Mouse (Mus musculus) gastrocnemius, postnatal 4 days (tissue): Measurements from ENCODE around the gene Atg4d. TPM values are rescaled to one million over a fixed set of nuclear protein-coding genes. Genes with fewer than 3 reads are reported as not detected.
"Not testable (repeated sequence)": the region's sequence is repeated elsewhere in the genome, so short reads cannot be mapped to it uniquely, and the experiment has no call there.

Experiments used
- DNase-seq, 2 experiments: peaks; one replicate each; pipeline ENCODE4 v3.0.0; 2021 to 2022; ENCODE audit warnings: low spot score in 2 of 2, mixed read lengths in 2 of 2
- total RNA-seq, 2 experiments: library from RNA; stranded (reverse); gene quantifications; 2 replicates each; pipeline ENCODE4 v1.2.3; 2021

Gene Atg4d
- total RNA-seq, 2 experiments from 2014 or later: 28.0 to 30.0 TPM

DNA sequence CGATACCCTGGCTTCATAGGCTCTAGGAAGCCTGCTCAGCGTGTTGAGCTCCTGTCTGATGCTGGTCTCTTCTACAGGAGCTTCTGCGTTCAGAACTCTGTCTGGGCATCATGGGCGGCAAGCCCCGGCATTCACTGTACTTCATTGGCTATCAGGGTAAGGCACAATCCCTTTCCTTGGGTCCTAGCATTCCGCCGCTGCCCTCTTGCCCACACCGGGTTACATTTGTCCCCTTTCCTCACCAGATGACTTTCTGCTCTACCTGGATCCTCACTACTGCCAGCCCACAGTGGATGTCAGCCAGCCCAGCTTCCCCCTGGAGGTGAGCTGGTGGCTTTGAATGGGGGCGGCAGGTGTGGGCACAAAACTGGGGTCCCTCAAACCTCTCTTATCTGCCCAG is 7.3 kb downstream of the Atg4d start:
- DNase-seq: no peak

DNA sequence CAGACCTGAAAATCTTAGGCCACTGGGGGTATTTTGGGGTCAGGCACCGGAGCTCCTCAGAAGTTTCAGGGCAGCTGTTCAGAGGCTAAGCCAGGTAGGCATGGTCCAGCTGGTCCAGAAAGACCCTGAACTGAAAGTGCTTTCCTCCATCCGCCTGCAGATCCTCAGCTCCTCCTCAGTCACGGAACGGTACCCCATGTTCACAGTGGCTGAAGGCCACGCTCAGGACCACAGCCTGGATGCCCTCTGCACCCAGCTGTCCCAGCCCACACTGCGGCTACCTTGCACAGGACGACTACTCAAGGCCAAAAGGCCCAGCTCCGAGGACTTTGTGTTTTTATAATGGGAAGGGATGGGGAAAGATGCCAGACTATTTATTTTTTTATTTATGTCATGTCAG is 8.0 kb downstream of the Atg4d start:
- DNase-seq: no peak

DNA sequence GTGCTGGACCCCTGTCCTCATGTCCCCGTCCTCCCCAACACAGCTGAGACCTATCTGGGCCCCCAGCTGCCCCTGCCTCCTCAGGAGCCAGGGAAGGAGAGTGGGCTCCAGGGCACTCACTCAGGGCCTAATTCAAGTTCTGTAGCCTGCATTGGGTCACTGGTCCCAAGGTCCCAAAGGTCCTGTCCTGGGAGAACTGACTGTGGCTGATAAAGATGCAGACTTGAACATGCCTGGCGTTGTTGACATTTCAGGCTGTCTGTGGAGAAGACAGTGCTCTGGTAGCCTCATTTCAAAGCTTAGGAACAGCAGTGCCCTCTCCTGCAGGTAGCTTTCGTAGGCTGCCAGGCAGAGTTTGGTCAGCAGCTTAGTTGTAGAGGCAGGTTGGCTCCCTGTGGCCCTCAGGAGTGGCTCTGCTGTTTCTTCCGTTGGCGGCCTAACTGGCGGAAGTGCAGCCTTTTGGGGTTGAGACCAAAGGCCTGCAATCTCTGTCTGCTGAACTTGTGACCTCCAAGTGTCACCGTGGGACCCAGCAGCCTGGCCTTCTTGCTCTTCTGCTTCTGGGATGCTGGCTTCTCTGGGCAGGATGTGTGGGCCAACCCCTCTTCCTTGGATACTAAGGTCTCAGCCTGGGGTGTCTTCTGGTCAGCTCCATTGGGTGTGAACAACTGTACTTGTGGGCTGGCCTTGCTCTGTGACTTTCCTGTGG is 8.6 kb downstream of the Atg4d start:
- DNase-seq: no peak

DNA sequence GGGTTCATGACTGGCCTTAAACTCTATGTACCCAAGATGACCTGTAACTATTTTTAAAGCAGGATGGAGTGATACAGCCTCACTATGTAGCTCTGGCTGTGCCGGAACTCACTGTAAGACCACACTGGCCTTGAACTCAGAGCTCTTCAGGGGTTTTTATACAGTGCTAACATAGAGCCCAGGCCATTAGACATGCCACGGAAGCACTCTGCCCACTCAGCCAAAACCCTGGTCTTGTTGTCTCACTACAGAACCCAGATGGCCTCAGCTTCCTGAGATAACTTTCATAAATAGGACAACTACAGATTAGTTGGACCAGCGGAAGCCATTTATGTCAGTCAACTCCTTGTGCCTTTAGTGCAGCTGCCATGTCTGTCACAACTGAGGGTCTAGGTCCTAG is 9.2 kb downstream of the Atg4d start:
- no peak for DNase-seq

- no peak for DNase-seq
Measured at GRCm38 (mm10) chr9:21275013-21275710, 10.1 kb downstream of the Atg4d start.

DNA sequence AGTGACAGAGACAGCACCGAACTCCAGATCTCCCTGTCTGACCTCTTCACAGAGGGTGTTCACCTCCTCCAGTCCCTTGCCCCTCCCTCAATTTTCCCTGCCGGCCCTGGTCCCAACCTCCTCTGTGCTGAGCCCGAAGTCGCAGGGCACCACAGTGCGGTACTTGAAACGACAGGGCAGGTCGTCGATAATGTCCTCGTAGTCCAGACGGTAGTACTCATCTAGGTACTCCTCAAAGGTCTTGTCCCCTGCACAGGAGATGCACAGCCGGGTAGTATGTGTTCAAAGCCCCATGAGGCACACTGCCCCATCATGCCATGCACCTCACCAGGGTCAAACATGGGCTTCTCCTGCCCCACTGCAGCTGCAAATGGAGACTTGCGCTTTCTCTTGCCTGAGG is 10.6 kb downstream of the Atg4d start:
- DNase-seq: no peak

DNA sequence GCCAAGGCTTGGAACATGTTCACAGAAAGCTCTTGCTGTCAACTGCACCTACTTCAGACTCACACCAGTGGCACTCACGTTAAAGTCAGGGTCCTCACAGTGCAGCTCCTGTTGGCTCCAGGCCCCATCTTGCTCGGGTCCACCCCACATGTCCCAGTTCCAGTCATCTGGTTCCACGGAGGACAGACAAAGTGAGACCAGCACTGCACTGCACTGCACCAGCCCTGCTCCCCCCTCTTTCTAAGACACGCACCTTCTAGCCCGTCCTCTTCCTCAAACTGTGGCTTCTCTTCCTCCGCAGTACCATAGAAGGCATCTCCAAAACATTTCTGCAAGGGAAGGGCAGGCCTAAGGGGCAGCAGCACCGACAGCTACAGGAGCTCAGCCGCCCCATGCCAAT is 11.2 kb downstream of the Atg4d start:
- no peak for DNase-seq

- DNase-seq: no peak
Measured at GRCm38 (mm10) chr9:21277776-21278175, 12.7 kb downstream of the Atg4d start.

DNA sequence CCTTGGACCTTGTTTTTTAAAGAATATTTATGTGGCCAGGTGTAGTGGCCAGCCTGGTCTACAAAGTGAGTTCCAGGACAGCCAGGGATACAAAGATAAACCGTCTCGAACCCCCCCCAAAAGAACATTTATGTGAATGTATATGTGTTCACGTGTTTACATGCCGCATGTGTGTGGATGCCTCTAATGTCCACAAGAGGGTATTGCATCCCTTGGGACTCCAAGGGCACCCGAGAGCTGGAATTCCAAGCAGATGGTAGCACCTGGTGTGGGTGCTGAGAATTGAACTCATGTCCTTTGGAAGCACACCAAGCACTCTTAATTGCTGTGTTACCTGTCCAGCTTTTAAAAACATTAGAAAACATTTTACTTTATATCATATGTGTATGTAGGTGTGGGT is 18.5 kb downstream of the Atg4d start:
- DNase-seq: no peak

DNA sequence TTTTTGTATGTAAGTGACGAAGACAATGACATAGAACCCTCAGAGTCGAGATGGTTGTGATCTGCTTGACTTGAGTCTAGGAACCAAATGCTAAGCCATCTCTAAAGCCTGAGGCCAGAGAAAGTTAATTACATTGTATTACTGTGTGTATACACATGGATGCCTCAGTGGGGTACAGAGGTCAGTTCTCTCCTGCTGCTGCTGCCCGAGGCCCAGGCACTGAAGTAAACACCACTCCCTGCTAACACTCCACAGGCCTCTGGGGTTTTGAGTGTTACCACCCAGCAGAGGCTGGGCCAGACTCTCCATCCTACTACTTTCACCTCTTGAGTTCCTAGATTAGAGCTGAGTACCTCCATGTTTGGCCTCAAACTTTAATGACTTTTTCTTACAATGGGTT is 18.9 kb downstream of the Atg4d start:
- DNase-seq: no peak

GRCm38 (mm10) chr9:21286753-21287152 is 21.7 kb downstream of the Atg4d start:
- no peak for DNase-seq

DNA sequence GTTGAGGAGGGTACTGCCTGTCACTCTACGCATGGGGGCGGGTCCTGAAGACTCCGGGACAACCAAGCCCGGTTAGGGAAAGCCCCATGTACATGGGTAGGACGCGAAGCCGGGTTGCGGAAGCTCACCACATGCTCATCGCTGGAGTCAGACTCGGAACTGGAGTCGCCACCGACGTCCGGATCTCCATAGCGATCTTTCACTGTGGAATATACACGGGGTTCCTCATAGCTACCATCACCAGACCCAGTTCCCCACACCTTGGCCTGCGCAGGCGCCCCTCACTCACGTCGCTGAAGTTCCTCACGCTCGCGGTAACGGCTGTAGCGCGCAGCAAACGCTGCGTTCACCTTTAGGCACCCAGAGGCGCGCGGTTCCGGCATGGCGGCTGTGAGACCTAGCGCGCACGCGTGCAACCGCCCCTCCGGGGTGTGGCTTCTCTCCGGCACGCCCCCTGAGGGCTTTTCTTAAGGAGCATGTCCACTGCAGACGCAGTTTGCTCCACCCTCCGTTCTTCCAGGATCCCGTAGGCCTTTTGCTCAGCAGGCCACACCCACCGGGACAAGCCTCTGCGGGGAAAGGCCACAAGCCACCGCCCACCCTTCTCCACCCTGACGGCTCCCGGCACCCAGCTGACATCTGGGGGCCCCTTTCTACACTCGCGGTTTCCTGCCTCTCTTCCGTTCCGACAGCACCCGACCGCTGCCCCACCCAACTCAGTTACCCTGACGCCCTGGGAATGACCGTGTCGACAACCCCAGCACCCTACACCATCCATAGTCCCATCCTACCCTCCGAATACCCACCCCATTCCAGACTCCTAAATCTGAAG is 22.7 kb downstream of the Atg4d start, which contains the start of gene Kri1:
Gene Kri1, minus strand, starts transcription at position 399 of the 832 bp plus-strand sequence.
- peak; percentile 94 to 97 for DNase-seq

GRCm38 (mm10) chr9:21288404-21289336 is 23.6 kb downstream of the Atg4d start:
- no peak for DNase-seq

- no peak for DNase-seq
Measured at GRCm38 (mm10) chr9:21289337-21289671, 24.2 kb downstream of the Atg4d start.

DNA sequence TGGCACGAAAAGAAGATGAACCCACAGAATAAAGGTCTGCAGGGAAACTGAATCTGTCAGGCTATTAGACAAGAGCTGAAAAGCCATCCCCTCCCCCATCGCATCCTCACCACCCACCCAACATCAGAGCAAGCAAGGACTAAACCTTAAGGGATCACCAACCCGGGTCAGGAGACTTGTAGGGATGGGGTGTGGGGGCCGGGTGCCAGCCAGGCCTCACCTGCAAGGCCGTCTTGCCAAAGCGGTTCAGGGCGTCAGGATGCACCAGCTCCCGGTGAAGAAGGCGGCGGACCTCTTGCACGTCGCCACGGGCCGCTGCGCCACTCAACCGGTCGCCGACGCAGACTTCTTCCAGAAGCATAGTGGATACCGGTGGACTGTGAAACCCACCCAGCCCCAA is 25.5 kb downstream of the Atg4d start:
- DNase-seq: no peak

- peak; percentile 98 to 100 for DNase-seq
Measured at GRCm38 (mm10) chr9:21291022-21291787, 26.1 kb downstream of the Atg4d start, which contains the start of gene Cdkn2d. TSS of gene Cdkn2d (minus strand) at chr9:21291407.

- not testable (repeated sequence) for DNase-seq
Measured at GRCm38 (mm10) chr9:21291868-21292267, 26.8 kb downstream of the Atg4d start.

- no peak for DNase-seq
Measured at GRCm38 (mm10) chr9:21292271-21292670, 27.2 kb downstream of the Atg4d start.

- DNase-seq: no peak
Measured at GRCm38 (mm10) chr9:21299014-21299413, 33.9 kb downstream of the Atg4d start.

GRCm38 (mm10) chr9:21305065-21305464 is 40.0 kb downstream of the Atg4d start:
- DNase-seq: no peak
